Mouse (Mus musculus) liver, adult (tissue): ENCODE results near the gene Socs3.

Experiments
- GATA4 ChIP-seq: IDR thresholded peaks from 2 replicates; pipeline ENCODE4 v1.6.1; 2014; ENCODE audit warnings: mild to moderate bottlenecking, low read length; ENCODE audit not compliant: insufficient replicate concordance

Socs3 gene

DNA sequence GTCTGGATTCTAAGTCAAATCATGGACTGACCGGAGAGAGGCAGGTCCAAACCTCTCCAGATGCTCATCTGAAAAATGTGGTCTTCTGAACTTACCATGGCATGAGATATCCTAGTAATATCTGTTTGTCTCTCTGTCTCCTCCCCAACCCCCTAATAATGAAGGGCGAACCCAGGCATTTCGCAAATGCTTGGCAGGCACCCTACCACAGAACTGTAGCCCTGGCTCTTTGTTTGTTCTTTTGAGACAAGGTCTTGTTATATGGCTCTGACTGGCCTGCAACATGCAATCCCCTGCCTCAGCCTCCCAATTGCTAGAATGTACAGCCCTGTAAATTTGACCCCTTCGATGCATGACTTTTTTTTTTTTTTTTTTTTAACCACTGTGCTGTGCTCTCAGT is 10.7 kb downstream of the Socs3 start:
- no peak for TF ChIP-seq GATA4

DNA sequence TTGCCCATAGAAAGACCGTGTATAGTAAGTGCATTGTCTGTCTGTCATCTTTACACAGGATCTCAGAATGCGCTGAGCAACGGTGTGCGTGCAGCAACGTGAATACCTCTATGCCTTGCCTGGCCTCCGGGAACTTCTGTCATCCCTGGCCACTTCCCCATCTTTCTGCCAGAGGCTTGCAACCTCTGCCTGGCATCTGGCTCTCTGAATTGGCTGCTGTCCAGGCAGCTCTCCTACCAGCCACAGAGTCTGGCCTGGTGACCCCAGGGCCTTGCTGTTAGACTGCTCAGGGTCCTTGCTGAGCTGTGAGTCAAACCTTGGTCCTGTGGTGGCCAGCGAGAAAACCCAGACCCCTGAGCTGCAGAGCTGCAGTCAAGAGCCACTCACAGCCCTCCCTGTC is 11.7 kb downstream of the Socs3 start:
- no peak for TF ChIP-seq GATA4

DNA sequence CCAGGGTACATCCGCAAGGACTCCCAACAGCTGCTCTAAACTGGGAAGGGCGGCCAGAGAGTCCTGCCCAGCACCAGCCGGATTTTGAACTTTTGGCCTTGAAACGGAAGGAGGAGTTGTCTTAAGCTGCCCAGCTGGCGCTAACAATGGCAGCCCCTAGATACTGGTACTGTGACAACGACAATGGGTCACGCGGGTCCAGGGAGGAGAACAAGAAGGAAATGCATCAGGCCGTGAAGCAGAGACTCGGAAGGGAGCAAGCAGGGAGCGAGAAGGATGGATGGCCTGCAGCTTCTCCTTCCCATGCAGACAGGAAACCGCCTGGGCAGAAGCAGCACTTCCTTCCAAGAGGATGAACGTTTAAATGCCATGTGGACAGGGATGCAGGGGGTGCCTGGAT is 14.2 kb downstream of the Socs3 start:
- peak; percentile 53; the same call in 1 of the 2 replicates for TF ChIP-seq GATA4

DNA sequence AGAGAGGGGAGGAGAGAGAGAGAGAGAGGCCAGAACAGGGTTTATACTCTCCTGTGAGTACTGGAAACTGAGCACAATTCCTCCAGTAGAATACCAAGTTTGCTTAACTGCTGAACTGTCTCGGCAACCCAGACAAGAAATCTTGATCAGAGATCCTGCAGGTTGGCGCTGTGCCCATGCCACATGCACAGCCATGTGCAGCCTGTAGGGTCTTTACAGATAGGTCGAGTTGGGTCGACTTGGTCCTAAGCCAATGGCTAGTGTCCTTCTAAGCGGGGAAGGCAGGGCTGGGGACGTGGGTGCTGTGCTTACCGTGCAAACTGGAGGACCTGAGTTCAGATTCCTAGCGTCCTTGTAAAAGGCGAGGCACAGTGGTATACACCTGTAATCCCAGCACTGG is 15.0 kb downstream of the Socs3 start:
- TF ChIP-seq GATA4: no peak

DNA sequence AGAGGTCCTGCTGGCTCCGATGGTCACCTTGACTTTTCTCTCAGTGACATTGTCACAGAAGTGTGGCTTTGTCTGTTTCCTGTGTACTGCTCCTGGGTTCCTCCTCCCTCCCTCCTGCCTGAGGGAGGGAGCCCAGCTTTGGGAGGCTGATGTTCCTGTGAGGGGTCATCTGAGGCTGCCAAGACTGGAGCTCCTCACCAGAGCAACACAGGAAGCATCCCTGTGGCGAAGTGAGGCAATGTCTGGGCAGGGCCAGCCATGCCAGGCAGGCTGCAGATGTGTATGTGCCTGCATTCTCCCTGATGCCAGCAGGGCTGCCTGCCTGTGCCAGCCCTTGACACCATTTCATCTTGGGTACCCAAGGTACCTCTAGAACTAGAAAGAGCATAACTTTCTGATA is 15.8 kb downstream of the Socs3 start:
- TF ChIP-seq GATA4: no peak

DNA sequence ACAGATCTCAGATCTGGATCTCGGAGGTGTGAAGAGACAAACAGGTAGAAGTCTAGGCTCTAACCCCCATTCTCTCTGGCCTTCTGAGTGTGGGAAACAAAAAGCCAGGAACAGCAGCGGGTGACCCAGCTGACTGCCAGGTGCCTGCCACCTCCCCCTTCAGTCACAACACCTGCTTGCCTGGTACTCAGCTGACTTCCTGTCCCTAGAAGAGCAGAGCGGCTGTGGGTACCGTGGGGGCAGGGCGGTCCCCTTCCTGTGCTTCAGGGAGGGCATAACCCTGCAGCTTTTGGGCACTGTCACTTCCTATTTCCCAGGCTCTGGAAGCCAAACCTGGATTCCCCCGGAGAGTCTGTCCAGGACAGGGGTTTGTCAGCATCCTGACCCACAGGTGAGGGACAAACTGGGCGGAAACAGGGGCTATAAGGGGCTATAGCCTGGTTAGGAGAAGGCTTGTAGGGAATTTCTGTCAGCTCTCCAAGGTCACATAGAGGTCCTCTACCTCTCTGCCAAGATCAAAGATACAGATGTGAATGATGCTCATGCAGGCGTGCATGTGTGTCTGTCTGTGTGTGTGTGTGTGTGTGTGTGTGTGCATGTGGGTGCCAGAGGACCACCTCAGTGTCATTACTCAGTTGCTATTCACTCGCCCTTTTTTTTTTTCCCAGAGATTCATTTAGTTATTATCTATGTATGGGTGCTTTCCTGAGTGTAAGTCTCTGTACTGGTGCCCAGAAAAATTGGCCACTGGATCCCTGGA is 17.5 kb downstream of the Socs3 start:
- TF ChIP-seq GATA4: no peak

DNA sequence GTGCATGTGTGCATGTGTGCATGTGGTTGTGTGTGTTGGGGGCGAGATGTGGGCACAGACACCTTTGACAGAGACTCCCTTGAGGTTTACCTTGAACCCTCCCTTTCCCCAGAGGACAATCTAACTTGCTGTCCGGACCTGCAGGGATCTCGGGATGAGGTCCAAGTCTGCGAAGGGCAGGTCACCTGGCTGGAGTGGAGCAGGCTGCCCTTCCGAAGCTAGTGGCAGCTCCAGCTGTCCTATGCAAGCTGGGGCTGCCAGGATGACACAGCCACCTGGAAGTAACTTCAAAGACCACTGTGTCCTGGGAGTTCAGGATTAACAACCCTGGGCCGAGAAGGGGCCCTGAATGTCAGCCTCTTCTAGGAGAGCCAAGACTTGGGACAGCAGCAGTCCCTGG is 18.5 kb downstream of the Socs3 start:
- TF ChIP-seq GATA4: no peak

DNA sequence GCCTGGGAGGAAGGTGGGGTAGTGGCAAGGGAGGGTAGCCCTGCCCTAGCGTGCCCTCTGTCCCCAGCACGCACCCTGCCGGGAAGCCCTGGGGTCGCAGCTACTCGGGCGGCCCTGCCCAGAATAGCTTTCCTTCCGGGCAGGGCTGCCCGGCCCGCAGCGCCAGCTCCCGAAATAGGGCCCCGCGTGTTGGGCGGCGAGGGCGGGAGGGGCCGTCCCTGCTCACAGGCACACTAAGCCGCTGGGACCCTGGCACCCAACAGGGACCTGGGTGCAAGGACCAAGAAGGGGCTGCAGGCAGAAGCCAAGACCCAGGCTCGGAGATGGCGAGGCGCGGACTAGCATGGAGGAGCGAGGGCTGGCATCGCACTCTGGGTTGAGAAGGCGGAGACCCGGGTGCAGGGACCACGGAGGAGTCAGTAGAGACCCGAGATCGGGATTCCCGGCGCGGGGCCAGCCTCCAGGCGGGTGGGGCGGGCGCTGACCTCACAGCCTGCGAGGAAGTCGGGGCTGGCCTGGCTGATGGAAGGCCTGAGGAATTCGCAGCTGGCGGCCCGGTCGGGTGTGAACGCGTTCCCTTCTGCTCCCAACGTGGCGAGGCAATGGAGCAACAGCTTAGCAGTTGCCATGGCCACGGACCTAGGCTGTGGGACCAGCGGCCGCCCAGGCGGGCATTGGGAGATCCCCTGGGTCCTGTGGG is 20.3 kb downstream of the Socs3 start:
- no peak for TF ChIP-seq GATA4

DNA sequence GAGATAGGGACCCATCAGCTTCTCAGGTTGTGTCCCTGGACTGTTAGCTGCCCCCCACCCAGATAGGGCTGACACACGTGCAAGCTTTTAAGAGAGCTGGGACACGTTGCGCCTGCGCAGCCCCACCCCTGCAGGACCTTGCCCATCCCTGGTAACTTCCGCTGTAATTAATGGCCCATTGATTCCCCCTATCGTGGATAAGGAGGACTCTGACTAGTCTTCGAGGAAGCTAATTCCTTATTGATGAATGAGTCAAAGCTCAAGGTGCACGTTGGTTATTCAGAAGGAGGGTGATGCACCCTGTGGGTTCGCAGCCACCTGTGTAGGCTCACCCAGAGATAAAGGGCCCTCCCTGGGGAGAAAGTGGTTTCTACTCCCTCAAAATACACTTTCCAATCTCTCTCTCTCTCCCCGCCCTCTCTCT is 22.8 kb downstream of the Socs3 start:
- no peak for TF ChIP-seq GATA4

DNA sequence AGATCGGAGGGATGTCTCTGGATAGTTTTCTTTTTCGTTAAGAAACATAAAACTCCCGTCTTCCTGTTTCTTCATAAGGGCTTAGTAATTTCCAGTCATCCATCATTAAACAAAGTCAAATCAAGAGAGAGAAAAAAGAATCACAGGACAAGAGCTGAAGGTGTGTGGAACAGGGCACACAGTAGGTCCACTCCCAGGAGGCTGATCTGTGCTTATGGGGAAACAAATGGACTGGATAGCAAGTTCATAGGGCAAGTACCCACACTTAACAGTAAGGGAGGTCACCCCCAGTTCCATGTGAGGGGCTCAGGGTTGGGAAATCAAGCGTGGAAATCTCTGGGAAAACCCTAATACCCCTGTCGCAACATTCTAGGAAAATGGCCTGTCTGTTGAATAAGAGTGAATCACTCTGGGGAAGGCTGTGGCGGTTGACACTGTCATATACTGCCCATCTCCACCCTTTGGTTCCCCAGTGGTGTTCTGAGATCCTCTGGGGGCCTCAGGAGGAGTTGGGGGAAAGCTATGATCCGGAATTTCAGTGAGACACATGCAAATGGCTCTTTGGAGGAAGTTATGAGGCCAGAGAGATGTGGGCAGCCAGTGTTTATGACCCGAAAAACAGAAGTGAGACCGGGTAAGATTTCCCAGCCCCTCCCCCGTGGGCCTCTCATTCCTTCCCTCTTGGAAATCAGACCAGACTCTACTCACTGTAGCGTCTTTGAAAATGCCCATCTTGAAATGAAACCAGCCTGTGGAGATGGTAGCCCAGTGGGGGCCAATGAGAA is 23.5 kb downstream of the Socs3 start:
- no peak for TF ChIP-seq GATA4

DNA sequence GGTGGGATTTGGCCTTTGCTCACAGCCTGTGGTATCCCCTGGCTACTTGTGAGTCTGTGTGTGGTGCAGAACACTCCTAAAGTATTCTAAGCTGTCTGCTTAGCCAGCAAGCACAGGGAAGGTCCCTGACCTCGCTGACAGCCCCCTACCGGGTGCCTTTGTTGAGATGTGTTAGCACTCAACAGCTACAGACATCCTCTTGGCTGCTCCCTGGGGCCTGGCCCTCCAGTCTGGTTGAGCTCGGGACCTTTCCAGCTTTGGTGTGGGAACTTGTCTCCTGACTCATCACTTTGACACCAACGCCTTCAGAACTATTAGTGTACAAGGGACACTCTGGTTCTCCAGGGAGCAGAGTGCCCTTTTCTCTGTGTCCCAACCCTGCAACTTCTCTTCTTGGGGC is 28.0 kb downstream of the Socs3 start:
- TF ChIP-seq GATA4: no peak

DNA sequence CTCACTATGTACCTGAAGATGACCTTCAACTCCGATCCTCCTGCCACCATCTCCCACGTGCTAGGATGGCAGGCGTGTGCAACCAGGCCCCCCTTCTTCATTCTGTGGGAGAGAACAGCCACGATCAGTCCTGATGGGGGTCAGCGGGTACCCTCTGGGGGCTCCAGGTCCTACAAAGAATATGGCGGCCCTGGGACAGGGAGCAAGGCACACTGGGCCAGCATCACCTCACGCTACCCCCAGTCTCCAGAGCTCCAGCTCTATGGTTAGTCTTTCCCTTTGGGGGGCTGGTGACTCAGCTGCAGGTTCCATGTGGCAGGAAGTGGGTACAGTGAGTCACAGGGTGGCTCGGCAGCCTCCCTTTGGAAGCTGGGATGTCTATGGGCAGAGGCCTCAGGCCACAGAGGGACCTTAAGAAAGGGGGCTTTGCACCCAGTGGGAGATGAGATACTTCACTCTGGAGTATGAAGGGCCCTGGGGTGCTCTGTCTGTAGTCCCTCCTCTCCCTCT is 28.5 kb downstream of the Socs3 start:
- TF ChIP-seq GATA4: no peak

DNA sequence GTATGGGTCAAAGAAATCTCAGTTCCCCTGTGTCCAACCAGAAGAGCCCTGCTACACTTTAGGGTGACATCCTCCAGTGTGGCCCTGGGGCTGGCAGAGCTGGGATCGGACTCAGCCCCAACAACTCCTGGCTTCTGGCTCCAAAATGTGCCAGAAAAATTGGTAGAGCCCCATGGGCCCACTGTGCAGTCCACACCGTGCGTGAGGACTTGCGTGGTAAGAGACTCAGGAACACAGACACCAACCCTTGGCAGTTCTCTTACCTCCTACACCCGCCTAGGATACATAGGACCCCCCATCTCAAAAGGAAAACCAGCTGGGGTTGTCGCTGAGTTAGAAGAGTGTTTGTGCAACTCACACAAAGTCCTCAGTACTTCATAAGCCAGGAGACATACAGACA is 29.0 kb downstream of the Socs3 start:
- no peak for TF ChIP-seq GATA4

DNA sequence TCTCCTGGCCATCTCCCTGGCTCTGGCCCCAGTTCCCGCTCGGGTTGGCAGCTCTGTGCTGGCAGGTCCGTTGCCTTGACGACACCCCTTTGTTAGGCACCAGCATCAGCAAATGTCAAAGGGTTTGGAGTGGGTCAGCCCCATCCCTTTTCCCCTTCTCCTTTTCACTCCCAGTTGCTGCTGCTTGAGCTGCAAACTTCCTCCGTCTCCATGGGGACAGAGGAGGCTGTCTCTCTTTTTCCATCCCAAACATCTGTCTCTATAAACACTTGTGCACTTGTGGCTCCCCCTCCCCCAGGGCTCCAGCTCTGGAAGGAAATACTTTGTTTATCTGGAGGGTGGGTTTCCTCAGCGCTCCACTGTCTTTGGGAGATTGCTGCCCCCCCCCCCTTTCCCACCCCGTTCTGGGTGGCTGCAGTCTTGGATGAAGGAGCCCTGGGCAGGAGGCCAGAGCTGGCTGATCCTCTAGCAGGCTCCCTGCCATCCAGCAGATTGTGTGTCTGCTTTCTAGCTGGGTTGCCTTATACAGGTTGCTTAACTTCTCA is 30.0 kb downstream of the Socs3 start:
- TF ChIP-seq GATA4: no peak; the same call in 1 of the 2 replicates

DNA sequence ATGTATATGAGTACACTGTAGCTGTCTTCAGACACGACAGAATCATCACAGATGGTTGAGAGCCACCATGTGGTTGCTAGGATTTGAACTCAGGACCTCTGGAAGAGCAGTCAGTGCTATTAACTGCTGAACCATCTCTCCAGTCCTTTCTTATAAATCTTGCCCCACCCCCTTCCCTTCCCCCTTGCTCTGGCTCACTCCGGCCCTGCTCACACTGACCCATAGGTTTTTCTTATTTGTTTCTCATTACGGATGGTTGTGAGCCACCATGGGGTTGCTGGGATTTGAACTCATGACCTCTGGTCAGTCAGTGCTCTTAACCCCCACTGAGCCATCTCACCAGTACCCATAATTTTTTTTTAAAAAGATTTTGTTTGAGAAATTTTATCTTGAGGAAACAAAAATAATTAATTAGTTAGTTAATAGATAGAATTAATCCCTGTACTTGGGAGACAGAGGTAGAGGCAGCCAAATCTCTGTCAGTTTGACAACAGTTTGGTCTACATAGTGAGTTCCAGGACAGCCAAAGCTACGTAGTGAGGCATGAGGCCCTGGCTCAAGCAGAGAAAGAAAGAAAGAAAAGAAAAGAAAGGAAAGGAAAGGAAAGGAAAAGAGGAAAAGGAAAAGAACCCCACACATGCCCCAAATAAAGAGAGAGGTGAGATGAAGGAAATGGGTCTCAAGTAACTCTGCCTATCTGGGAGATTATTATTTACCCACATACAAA is 30.7 kb downstream of the Socs3 start:
- TF ChIP-seq GATA4: no peak
